Mouse (Mus musculus) megakaryocyte, embryonic 14.5 days (primary cell): ENCODE measurements around the gene Uqcr10.

Source experiments
- FLI1 ChIP-seq: IDR thresholded peaks from 2 replicates; pipeline ENCODE4 v1.6.1; 2012; ENCODE audit warnings: low read length, inconsistent platforms, mixed read lengths
- GATA1 ChIP-seq: IDR thresholded peaks from 3 replicates; pipeline ENCODE4 v1.6.1; 2012; ENCODE audit warnings: mixed read lengths, low read length, inconsistent platforms, borderline replicate concordance

DNA sequence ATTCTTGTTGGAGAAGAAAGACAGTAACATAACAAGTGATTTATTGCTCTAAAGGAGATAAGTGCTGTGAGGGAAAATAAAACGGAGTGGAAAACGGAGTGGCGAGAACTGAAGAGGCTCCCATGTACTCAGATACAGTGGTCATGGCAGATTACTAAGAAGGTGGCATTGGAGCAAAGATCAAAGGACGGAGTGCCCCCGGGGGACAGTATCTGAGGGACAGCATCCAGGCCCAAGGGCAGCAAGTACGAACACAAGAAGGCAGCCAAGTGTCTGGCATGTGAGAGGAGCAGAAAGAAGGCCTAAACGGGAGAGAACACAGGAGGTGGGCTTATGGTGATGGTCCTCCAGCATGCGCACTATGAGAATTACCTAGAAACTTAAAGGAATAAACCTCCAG is 17.6 kb upstream of the Uqcr10 start:
- TF ChIP-seq GATA1, result no peak
- TF ChIP-seq FLI1, result no peak
